Mouse (Mus musculus) embryo, embryonic 11 days (tissue): ENCODE measurements around the gene Slc12a5.
A peak's percentile ranks its signal among the peaks of the same experiment; 100 is the strongest.

Source experiments
- DNase-seq: peaks from one replicate; pipeline ENCODE4 v3.0.0-alpha.2; 2015

Gene Slc12a5

DNA sequence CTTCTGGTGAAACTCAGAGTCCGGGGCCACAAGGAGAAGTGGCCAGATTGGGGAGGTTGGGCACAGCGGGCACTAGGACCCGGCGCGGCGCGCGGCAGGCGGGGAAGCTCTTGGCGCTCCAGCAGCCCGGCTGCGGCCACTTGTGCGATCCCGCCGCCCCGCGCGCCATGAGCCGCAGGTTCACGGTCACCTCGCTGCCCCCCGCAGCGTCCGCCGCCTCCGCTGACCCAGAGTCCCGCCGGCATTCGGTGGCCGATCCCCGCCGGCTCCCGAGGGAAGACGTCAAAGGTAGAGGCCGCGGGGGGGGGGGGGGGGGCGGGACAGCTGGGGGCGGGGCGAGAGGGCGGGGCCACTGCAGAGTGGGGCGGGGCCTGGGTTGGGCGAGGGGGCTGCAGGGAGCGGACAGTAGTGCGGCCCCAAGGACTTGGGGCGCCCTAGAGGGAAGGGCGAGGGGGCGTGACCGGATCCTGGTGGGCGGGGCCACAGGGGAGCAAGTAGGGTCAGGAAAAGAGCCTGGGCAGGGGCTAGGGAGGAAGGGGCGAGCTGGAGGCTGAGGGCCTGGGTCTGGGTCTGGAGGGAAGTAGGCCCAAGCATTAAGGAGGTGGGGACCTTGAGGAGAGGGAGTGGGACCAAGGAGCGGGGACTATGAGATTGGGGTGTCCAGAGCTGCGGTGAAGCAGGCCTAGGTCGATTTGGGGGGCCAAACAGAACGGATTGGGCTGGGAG, at the start of gene Slc12a5:
TSS of gene Slc12a5 (plus strand) at position 87 of the 726 bp plus-strand sequence.
- DNase-seq = peak; percentile 92

DNA sequence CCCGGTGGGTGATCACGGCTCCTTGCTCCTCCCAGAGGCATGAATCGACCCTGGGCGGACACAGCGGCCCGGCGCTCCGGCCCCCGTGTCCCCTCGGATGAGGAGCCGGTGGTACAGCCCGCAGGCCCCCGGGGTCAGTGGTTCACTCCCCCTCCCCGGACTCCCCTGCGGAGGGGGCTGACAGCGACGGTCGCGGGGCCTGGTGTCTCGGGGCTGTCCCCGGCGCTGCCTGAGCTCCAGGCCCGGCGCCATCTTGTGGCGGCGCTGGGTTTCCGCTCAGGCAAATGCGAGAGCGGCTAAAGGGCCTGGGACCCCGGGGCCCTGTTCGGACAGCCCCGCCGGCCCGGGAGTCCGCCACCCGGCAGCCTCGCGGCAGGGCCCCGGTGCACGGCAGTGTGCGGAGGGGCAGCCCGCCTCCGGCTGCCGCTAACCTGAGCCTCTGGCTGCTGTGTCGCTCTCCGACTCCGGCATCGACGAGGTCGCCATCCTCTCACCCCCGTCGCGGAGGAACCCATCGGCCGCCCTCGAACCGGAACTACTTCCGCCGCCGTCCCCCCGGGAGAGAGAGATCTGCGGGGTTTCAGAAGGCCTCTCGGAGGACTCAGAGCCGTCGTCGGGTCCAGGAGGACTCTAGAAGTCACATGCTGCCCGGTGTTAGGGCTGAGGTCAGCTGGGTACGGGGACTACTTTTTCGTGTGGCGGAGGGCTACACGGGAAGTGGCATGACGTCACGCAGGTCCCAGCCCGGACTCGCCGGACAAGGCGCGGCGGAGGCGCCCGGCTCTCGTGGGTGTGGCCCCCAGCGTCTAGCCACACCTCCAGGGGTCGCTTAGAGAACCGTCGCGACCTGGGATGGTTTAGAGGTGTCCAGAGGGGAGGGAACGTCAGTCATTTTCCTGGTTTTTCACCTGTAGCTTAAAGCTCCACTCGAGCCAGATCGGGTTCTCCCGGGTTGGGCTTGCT, 49.2 kb upstream of the Slc12a5 start, which contains the start of gene Zfp335:
TSS of gene Zfp335 (minus strand) at position 672 of the 963 bp plus-strand sequence.
- DNase-seq = peak; percentile 97

DNA sequence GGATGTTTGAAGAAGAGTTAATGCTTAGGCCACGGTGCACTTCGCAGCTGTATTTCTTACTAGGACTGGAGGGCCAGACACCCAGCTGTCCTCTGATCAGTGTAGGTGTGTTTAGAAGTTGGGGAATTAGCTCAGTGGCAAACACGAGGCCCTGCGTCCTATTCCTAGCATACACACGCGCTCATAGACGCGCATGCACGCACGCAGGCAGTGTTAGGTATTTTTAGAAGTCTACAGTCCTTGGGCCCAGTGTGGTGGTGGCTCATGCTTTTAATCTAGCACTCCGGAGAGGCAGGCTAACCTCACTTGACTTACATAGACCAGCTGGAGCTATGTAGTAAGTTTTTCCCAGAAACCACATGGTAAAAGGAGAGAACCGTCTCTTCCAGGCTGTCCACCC, 48.5 kb upstream of the Slc12a5 start:
- DNase-seq = peak; percentile 33

DNA sequence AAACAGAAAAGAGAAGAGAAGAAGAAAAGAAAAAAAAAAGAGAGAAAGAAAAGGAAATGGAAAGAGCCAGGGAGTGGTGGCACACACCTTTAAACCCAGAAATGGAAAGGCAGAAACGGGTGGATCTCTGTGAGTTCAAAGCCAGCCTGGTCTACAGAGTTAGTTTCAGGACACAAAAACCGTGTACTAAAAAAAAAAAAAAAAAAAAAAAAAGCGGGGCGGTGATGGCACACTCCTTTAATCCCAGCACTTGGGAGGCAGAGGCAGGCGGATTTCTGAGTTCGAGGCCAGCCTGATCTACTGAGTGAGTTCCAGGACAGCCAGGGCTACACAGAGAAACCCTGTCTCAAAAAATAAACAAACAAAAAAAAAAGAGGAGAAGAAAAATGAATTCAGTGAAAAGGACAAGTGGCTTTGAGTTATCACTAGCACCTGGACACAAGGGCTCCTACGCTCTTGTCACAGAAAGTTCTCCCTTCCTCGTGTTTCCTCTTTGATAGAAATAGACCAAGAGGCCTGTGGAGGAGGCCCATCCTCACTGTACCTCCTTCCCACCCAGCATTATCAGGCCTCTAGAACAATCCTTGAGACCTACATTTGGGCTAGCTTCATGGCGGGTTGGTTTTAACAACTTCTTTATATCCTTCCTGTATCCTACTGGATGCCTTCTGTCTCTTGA, 47.7 kb upstream of the Slc12a5 start:
- DNase-seq = no peak

DNA sequence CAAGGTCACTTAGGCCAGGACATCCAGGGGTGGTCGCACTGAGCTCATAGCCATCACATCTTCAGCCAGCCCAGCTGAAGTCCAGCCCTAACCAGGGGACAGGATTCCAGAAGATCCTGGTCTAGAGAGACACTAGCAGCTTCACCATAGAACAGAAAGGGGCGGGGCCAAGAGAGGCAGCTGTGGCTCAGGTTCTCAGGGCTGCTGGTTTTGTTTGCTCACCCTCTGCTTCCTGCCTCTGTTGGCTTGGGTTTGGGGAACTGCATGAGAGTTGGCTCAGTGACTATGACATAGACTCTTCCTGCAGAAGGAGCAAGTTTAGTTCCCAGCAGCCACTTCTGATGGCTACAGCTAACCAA, 47.2 kb upstream of the Slc12a5 start:
- no peak for DNase-seq

DNA sequence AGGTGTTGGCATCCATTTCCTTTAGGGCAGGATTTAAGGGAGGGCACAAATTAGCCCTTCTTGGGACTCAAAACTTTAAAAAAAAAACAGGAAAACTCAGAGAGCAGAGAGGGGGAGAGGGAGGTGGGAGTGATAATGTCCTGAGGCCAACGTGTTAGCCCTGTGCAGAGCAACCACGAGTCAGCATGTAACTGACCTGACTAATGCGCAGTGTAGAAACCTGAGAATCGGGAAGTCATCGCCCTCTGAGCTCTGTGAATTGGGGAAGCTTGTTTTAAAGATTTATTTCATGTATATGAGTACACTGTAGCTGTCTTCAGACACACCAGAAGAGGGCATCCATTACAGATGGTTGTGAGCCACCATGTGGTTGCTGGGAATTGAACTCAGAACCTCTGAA, 43.8 kb upstream of the Slc12a5 start:
- DNase-seq = no peak

DNA sequence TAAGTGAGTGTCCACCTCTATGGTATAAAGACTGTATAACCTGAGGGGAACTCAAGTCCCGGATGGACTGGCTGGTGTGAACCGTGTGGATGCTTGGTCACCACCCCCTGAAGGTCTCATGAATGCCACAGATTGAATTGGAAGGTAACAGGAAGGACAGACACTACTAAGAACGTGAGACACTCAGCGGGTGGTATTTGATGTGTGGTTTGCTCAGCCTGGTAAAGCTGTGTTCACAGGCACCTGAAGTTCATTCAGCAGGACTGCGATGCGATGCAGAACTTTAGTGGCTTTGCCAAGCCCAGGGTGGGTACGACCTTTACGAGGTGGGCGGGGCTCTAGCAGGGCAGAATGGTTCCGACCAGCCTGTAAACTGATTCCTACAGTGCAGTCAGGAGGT, 43.2 kb upstream of the Slc12a5 start:
- no peak for DNase-seq

DNA sequence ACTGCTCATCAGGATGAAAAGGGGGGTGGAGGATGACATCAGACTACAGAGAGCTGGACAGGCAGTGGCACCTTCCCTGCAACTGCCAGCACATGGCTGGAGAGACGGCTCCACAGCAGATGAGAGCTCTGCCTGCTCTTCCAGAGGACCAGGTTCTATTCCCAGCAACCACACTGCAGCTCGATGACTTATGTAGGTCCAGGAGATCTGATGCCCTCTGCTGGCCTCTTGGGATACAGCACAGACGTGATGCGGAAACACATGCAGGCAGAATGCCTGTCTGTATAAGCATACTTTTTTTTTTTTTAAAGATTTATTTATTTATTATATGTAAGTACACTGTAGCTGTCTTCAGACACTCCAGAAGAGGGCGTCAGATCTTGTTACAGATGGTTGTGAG, 42.3 kb upstream of the Slc12a5 start:
- peak; percentile 60 for DNase-seq

DNA sequence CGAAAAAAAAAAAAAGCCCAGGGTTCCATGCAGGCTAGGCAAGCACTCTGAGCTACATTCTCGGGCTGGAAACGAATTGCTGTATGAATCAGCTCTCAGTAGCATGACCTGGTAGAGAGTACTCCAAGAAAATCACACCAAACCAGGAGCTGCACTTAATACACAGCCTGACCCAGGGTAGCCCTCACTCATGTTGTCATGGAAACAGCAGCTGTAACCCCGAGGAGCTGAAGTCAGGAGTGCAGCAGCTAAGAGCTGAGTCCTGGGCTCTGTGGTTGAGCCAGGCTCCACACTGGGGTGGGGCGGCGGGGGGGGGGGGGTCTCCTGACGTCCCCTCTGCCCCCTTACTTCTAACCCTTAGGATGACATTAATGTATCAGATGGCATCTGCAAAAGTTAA, 38.6 kb upstream of the Slc12a5 start:
- DNase-seq = no peak

DNA sequence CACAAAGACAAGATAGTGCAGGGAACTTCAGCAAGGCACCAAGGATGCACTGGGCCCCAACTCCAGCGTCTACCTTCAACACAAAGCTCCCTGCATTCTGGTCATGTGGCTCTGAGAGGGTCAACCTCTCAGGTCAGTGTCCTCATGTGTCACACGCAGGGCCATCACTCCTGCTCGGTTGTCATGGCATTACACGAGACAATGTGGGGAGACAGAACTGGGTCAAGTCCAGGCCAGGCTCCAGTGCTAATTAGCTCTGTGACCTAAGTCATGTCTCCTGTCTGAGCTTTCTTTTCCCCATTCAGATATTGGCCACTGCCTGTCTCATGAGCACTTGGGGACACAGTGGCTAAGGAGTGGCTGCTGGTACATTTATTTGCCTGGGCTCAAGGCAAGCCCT, 37.3 kb upstream of the Slc12a5 start:
- no peak for DNase-seq

DNA sequence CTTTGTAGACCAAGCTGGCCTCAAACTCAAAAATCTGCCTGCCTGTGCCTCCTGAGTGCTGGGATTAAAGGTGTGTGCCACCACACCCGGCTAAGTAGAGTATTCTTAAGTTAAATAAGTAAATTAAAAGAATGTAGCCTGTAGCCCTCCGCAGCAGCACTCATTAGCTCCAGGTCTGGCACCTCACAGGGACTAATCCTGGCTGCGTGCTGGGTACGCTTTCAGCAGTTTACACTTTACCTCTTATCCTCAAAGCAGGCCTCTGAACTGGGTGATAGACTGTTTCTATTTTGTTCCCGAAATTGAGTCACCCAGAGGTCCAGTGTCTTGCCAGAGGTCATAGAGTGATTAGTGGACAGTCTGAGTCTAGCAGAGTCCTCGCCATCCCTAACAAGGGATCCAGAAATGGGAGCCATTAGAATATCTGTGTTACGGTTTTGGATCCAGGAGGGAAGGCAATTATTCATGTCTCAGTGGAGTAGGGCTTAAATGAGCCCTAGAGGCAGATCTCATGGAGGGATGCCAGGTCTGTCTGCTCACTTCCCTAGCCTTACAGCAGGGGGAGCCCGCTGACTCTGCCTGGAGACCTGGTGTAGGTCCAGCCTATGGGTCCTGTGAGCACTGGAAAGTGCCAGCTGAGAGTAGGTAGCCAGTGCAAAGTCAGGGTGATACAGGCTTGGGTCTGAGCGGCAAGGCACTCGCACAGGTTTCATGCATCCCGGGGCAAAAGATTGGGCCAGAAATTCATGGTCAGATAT, 36.3 kb upstream of the Slc12a5 start:
- DNase-seq = peak; percentile 81

DNA sequence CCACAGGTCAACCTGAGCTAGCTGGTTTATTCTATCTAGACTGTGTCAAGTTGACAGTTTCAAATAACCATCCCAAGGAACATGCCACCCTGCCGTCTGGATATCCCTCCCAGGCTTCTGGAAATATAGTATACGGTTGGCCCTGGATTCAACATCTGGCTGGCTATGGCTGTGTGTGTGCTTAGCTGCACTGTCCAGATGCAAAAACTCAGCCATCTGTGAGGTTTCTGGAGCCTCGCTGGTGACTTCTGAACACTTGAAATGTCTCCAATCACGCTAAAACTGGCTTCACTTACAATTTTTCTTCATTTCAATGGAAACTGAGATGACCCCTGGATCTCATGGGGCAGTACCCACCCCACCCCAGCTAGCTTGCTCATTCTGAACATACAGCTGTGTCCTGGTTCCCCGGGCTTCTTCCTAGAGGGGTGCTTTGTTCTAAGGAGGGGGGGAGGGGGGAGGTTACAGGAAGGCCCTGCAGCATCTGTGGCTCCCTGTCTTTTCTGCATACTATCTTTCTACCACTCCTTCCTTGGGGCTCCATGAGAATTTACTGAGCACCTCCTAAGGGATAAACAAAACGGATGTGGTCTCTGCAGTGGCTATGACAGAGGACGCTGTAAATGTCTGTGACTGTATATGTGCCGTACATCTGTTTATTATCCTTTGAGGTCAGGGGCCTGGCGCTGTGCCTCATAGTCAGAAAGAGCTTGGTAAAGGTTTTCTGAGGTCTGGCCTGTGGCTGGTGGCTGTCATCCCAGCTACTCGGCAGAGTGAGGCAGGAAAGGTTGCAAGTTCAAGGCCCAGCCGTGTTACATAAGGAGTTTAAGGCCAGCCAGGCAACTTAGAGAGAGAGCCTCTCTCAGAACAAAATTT, 29.7 kb upstream of the Slc12a5 start:
- peak; percentile 18 for DNase-seq

DNA sequence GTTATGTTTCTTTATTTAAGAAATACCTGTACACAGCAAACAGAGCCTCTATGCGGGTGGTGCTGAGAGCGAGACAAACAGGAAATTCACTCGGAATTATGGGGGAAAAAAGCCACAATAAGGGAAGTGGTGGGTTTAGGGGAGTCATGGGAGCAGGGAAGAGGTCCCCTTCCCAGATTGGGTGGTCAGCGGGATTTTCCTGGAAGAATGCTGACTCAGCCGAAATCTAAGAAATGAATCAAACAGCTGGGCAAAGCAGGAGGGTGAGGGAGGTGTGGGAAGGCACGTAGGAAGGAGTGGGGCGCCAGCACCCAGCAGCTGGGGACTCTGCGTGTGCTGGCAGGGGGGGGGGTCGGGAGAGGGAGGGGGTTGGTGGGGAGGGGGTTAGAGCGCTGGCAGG, 27.1 kb upstream of the Slc12a5 start:
- peak; percentile 23 for DNase-seq

DNA sequence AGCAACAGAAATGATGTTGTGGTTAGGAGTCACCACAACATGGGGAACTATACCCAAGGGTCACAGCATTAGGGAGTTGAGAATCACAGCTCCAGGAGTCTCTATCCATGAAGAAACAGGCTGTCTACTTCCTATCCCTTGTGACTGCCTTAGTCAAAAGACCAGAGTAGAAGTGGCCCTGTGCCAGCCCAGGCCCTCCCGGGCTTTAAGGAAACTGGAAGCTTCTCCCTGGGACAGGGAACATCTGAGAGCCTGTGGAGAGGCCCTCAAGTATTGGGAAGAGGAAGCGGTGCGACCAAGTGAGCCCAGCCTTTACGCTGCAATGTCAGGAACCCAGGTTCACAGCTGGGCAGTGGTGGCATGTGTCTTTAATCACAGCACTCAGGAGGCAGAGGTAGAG, 24.6 kb upstream of the Slc12a5 start:
- DNase-seq = no peak

DNA sequence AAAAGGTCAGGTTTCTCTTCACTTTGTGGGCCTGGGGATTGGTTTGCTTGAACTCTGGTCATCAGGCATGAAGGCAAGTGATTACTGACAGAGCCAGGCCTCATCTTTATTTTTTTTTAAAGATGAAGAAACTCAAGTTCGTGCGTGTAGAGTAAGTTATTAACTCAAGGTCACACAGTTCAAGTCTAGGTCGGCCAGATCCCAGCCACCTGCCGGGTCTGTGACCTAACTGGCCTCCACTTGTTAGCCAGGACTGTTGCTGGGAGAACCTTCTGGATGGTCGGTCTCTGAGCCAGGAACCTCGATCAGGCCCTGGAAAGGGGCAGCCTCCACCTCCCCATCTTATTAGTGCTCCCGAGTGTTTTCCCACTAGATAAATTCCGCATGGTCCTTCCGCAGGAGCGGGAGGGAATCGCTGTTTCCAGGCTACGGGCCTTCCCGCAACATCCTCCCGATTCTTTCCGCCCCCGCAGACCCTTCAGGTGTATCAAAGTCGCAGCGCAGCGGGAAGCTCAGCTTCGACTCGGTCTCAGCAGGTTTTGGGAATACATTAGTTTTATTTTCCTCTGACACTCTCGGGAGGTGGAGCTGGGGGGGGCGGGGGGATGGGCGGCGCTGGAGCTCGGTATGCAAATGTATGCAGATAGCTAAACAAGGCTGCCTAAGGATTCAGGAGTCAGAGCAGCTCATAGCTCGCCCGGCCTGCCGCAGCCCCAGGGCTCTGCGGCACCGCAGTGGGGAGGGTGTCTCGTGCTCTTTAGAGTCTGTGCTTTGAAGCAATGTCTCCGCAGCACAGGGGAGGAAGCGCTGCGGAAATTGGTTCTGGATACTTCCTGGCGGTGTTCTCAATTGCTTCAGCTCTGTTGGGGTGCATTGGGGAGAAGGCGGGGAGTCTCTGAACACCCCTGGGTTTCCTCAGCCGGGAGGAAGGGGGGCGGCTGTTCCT, 22.2 kb upstream of the Slc12a5 start:
- DNase-seq = peak; percentile 67

DNA sequence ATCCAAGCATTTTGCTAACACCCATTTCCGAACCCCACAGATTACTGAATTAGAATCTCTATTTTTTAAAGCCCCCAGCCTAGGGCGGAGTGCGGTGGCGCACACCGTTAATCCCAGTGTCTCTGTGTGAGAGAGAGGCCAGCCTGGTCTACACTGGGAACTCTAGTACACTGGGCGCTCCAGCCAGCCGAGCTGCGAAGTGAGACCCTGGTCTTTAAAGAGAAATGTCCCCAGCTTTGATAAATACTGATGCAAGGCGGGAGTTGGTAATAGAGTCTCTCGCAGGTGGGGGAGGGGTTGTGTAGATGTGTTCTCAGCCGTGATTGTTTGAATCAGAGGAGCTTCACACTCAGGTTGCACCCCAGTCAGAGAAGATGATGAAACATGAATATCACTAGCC, 21.5 kb upstream of the Slc12a5 start:
- no peak for DNase-seq

DNA sequence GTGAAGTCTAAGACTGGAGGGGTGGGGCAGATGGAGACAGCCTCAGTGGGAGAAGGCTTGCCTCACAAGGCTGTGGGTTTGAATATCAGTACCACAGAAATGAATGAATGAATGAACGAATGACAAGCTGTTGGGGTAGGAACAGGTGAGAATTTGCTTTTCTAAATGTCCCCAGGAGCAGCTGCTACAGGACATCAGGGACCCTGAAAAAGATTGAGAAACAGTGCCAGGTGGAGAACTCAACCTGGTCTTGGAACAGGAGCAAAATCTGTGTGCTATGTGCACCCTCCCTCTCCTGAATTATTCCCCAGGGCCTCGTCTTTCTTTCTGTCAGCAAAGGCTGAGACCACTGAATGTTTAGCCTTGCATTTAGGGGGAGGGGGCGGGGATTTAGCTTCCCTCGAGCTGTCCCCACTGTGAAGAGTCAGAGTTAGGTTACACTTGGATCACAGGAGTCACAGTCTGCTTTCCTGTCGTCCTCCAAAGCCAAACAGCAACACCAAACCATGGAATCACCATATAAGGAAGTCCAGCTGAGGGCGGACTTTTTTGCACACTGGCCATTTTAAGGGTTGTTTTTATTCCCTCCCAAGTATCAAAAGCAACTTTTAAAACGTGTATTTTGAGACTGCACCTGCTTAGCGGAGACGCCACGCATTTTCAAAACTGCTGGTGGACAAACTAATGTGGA, 20.3 kb upstream of the Slc12a5 start, which contains the start of gene Mmp9:
TSS of gene Mmp9 (plus strand) at position 641 of the 691 bp plus-strand sequence.
- peak; percentile 67 for DNase-seq

DNA sequence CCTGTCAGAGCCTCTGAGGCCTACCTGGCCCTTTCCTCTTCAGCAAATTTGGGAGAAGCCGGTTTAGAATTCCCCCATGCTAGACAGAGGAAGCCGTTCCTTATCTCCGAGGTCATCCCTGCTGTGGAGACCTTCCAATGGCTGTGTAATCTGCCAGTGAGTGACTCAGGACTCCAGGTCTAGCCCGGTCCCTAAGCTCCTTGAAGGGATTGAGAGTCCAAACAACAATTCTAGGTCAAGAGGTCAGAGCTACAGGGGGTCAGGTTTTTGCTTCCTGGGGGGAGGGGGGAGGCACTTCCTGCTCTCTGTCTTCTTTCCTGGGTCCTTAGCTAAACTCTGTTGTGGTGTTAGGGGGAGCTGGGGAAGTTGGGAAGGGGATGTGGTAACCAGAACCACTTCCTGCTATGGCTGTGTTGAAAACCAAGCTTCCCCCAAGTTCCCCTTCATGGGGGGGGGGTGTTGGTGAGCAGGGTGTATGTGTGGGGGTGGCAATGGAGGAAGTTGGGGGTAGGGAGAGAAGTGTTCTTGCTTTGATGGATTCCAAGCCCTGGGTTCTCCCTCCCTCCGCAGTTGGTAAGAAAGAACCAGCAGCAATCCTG, 17.8 kb upstream of the Slc12a5 start:
- peak; percentile 14 for DNase-seq

DNA sequence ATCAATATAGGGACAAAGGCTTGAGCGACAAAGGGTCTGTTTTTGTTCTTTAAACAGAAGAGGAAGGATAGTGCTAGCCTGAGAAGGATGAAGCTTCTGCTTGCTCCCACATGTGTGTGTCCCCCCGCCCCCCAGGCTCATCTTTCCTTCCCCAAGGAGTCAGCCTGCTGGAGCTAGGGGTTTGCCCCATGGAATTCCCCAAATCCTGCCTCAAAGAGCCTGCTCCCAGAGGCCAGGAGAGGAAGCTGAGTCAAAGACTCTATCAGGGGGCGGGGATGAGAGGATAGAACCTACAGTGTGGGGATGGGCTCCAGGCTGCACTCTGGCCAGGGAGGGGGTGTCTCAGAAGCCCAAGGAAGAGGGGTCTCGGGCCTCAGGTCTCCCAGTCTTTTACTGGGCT, 13.1 kb upstream of the Slc12a5 start:
- no peak for DNase-seq
